30 mouse cellular contexts compared by ENCODE assay signal in the genomic region with DNA sequence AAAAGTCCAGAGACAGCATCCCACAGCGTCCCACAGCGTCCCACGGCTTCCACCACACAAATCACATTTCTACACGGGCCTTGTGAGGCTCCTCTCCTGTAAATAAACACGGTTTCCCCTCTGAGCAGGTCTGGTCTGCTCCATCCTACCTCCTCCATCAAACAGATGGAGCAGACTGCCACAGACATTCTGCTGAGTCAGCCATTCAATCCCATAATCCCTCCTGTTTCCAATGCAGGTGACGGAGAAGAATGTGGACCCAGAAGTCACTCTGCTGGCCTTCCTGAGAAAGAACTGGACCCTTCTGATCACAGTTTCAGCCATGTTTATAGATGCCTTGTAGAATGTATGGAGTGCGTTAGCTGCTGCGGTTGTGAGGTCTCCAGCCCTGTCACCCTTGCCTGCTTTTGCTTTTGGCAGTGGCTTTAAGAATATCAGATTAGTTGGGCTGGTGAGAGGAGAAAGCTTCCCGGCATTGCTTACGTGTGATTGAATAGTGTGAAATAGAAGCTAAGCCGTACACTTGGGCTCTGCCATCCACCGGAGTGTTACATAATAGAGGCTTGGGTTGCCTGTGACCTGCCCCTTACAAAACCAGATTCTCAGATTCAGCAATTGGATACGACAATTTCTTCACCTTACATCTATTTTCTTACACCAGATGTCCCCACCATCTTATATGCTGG. TPM values are rescaled to one million over a fixed set of nuclear protein-coding genes. Genes with fewer than 3 reads are reported as not detected.
DNase-seq lines count a peak whose midpoint lies in the region; ATAC-seq and TF ChIP-seq lines count a peak whose summit lies in the region.
"Had no signal": no experiment of that assay in that cellular context is flagged by ENCODE, and none has a peak within 500 bp of the region (broad histone marks: within the 10 kb centered on the region; RNA-seq: fewer than 3 reads in every experiment).

No protein-coding gene starts in this region.

- no peak for ATAC-seq in erythroid progenitor cell, adult 5-6 weeks (replicated peaks; ENCODE audit: low FRiP score, poor library complexity, severe bottlenecking)
- ATAC-seq: hindbrain, embryonic 16.5 days; intestine, embryonic 16.5 days; liver, embryonic 12.5 days had no signal

- intact Hi-C loops in gastrocnemius, adult 2 months (cut with DNase I): no loop called here

- H3K36me3 ChIP-seq in embryonic facial prominence, embryonic 10.5 days (replicated peaks): no peaks in the 10 kb centered on the region
- H3K36me3 ChIP-seq: embryonic facial prominence, embryonic 13.5 days; hindbrain, embryonic 10.5 days; limb, embryonic 13.5 days; liver, embryonic 12.5 days; neural tube, embryonic 15.5 days had no signal

- 82% methylated on average over 13 of the region's 13 CpGs for WGBS in embryonic facial prominence, embryonic 10.5 days

- TF ChIP-seq CTCF in gastrocnemius, adult 2 months (IDR thresholded peaks at IDR 0.05): no peak

- H3K27me3 ChIP-seq in embryonic facial prominence, embryonic 10.5 days (replicated peaks; ENCODE audit: low read depth, poor library complexity, severe bottlenecking): no peaks in the 10 kb centered on the region
- H3K27me3 ChIP-seq: embryonic facial prominence, embryonic 13.5 days; limb, embryonic 13.5 days; liver, embryonic 12.5 days; neural tube, embryonic 15.5 days had no signal

- peaks cover 18% of the 10 kb centered on the region for H3K4me1 ChIP-seq in embryonic facial prominence, embryonic 10.5 days
- H3K4me1 ChIP-seq: liver, embryonic 12.5 days; neural tube, embryonic 15.5 days had no signal

- DNase-seq in gastrocnemius, adult 2 months: peak; percentile 48
- DNase-seq in gastrocnemius, postnatal 4 days (ENCODE audit: low spot score in 2 of 2): no peak
- DNase-seq in R1 (ENCODE audit: low read depth, low spot score): peak; percentile 23
- no peak for DNase-seq in embryonic facial prominence, embryonic 10.5 days (ENCODE audit: low spot score)
- no peak for DNase-seq in right cerebral cortex, postnatal 10 days (ENCODE audit: low spot score in 2 of 2)
- no peak for DNase-seq in adrenal gland, postnatal 10 days
- DNase-seq: B cell, adult 2 months; cerebellum, adult 2 months; cerebellum, postnatal 25 days; heart, adult 11 months; kidney, adult 9 months; kidney, postnatal 36 days; lung, adult 18-20 months; lung, postnatal 10 days; spleen, adult 18-20 months had no signal

- H3K27ac ChIP-seq in gastrocnemius, adult 2 months: peak overlapping the region; percentile 84
- 0 out of 2 replicates have a peak overlapping the region, but pooled peaks have one; percentile 14 for H3K27ac ChIP-seq in embryonic facial prominence, embryonic 10.5 days (replicated peaks)
- H3K27ac ChIP-seq: embryonic facial prominence, embryonic 13.5 days; hindbrain, embryonic 10.5 days; limb, embryonic 13.5 days; liver, embryonic 12.5 days; neural tube, embryonic 15.5 days had no signal

- no peaks in the 10 kb centered on the region for H3K9me3 ChIP-seq in embryonic facial prominence, embryonic 10.5 days
- H3K9me3 ChIP-seq: embryonic facial prominence, embryonic 13.5 days; hindbrain, embryonic 10.5 days; limb, embryonic 13.5 days; liver, embryonic 12.5 days; neural tube, embryonic 15.5 days had no signal

- H3K4me3 ChIP-seq in gastrocnemius, adult 2 months: peak overlapping the region; percentile 48
- no peak overlapping the region for H3K4me3 ChIP-seq in embryonic facial prominence, embryonic 10.5 days
- H3K4me3 ChIP-seq: embryonic facial prominence, embryonic 13.5 days; hindbrain, embryonic 10.5 days; limb, embryonic 13.5 days; liver, embryonic 12.5 days; neural tube, embryonic 15.5 days had no signal

RNA-seq across cellular contexts. Expression of gene Aox2, which starts 3.0 kb away (rescaled TPM):
- under 1 TPM; 0.10 to 0.11 TPM for total RNA-seq in gastrocnemius, adult 2 months (2021)
- under 1 TPM; 0.27 to 0.34 TPM for total RNA-seq in gastrocnemius, postnatal 4 days (2021)
- polyA plus RNA-seq in embryonic facial prominence, embryonic 10.5 days (2016; fragmentation: Nextera tagmentation; extraction: Ambion mirVana): 0.03 and 0.04 TPM in 2 replicates
- not detected in 2 replicates for total RNA-seq in erythroid progenitor cell, adult 5-6 weeks (2015; ENCODE audit: low replicate concordance)
- not detected in 2 replicates for total RNA-seq in erythroid progenitor cell, adult 5-6 weeks (2017; ENCODE audit: low replicate concordance)
- under 1 TPM; 0.06 to 0.12 TPM for total RNA-seq in adrenal gland, postnatal 10 days (2021)
- total RNA-seq: left cerebral cortex, adult 18-20 months; left cerebral cortex, postnatal 25 days; megakaryocyte progenitor cell, adult 5-6 weeks had no signal
- polyA plus RNA-seq: heart, embryonic 11.5 days; heart, postnatal 0 days; liver, embryonic 12.5 days; midbrain, embryonic 11.5 days; midbrain, postnatal 0 days had no signal

Comparison
In these comparisons a context has a peak if more than half of its experiments do, and no peak if none do; other contexts are left out.
1. DNase-seq: peak in gastrocnemius, adult 2 months (single experiment) and R1 (single experiment); none in gastrocnemius, postnatal 4 days (0 of 2), embryonic facial prominence, embryonic 10.5 days (single experiment), right cerebral cortex, postnatal 10 days (0 of 2) and adrenal gland, postnatal 10 days (single experiment).